Mouse (Mus musculus): ENCODE data around the gene Gsg1.

- TF ChIP-seq CTCF (IDR thresholded peaks at IDR 0.05; ENCODE audit: borderline replicate concordance, insufficient read depth, low read length) (no peak), POLR2A (IDR thresholded peaks at IDR 0.05; ENCODE audit: low read depth, low read length) (no peak)
Observed at GRCm38 (mm10) chr6:135190122-135190521, 64.0 kb downstream of the Gsg1 start.

All from embryonic fibroblast, embryonic 13.5 days (primary cell).